Mouse (Mus musculus) liver, embryonic 11.5 days (tissue): ENCODE measurements around the gene Ice2. TPM values are rescaled to one million over a fixed set of nuclear protein-coding genes. Genes with fewer than 3 reads are reported as not detected.

Experiments
- ATAC-seq: fragments of 200-750 bp; cut with Nextera tagmentation; replicated peaks from 2 replicates; pipeline ENCODE4 v1.8.0; 2017; ENCODE audit warnings: moderate number of reproducible peaks, mild to moderate bottlenecking, moderate TSS enrichment, moderate library complexity; ENCODE audit not compliant: low FRiP score
- DNase-seq: peaks from one replicate; pipeline ENCODE4 v3.0.0-alpha.2; 2017; ENCODE audit warnings: low spot score
- H3K27ac ChIP-seq: fragments of 300-500 bp; sonication (generic); 2 replicates; pipeline ENCODE4 v1.5.1; 2014; ENCODE audit warnings: mild to moderate bottlenecking, low read depth, low read length, control low read depth
- H3K27me3 ChIP-seq: fragments of 300-500 bp; sonication (generic); replicated peaks from 2 replicates; pipeline ENCODE4 v1.6.1; 2014; ENCODE audit warnings: low read length, mixed read lengths; ENCODE audit not compliant: control insufficient read depth, insufficient read depth
- H3K36me3 ChIP-seq: fragments of 300-500 bp; sonication (generic); 2 replicates; pipeline ENCODE4 v1.6.1; 2014; ENCODE audit warnings: mild to moderate bottlenecking, low read length, moderate library complexity, mixed read lengths; ENCODE audit not compliant: control insufficient read depth, insufficient read depth
- H3K4me1 ChIP-seq: fragments of 300-500 bp; sonication (generic); replicated peaks from 2 replicates; pipeline ENCODE4 v1.6.1; 2014; ENCODE audit warnings: low read length, mixed read lengths; ENCODE audit not compliant: control insufficient read depth, insufficient read depth
- H3K4me2 ChIP-seq: fragments of 300-500 bp; sonication (generic); 2 replicates; pipeline ENCODE4 v1.6.1; 2014; ENCODE audit warnings: mild to moderate bottlenecking, control low read depth, moderate library complexity
- H3K4me3 ChIP-seq: fragments of 300-500 bp; sonication (generic); 2 replicates; pipeline ENCODE4 v1.5.1; 2014; ENCODE audit warnings: low read depth, low read length, control low read depth
- H3K9ac ChIP-seq: fragments of 300-500 bp; sonication (generic); 2 replicates; pipeline ENCODE4 v1.6.1; 2014; ENCODE audit warnings: low read depth, low read length, control low read depth
- H3K9me3 ChIP-seq: fragments of 300-500 bp; sonication (generic); 2 replicates; pipeline ENCODE4 v1.6.1; 2016; ENCODE audit warnings: low read length, inconsistent platforms, mixed read lengths; ENCODE audit not compliant: control insufficient read depth
- WGBS: fragments of 180-500 bp; shearing (Covaris S2); extraction: QIAGEN DNeasy Blood & Tissue Kit; methylation state at CpG from one replicate; pipeline ENCODE4 v1.1.7; 2014; 5-methylcytosine and 5-hydroxymethylcytosine counted together
- polyA plus RNA-seq: library from polyadenylated mRNA; unstranded; fragments of >200 nt; fragmentation: Nextera tagmentation; extraction: Ambion mirVana; gene quantifications from 2 replicates; pipeline ENCODE4 v1.2.1, GENCODE M21; 2014

Ice2 gene
- polyA plus RNA-seq, 1 experiment from 2014 or later, result 23.1 TPM

- Histone ChIP-seq H3K27ac (no peak overlapping the region), H3K9ac (no peak overlapping the region), H3K4me1 (peaks cover 30% of the 10 kb centered on the region), H3K4me2 (no peak overlapping the region), H3K4me3 (no peak overlapping the region), H3K36me3 (no peaks in the 10 kb centered on the region), H3K27me3 (peaks cover 8% of the 10 kb centered on the region; the same call in 1 of the 2 replicates), H3K9me3 (no peaks in the 10 kb centered on the region)
- 0 out of 2 replicates have a peak, but pooled peaks have one; percentile 30 for ATAC-seq
- 45% methylated on average over 2 of the region's 2 CpGs for WGBS
- no peak for DNase-seq
Measured at GRCm38 (mm10) chr9:69458982-69459381, 61.3 kb downstream of the Ice2 start.

- WGBS, result 86% methylated on average over 7 of the region's 7 CpGs
- H3K4me1 ChIP-seq, result peaks cover 26% of the 10 kb centered on the region
- H3K4me2 ChIP-seq, result no peak overlapping the region
- no peak overlapping the region for H3K4me3 ChIP-seq
- no peak for ATAC-seq
- peaks cover 7% of the 10 kb centered on the region; the same call in 1 of the 2 replicates for H3K27me3 ChIP-seq
- no peak overlapping the region for H3K27ac ChIP-seq
- H3K9me3 ChIP-seq, result no peaks in the 10 kb centered on the region
- H3K36me3 ChIP-seq, result no peaks in the 10 kb centered on the region
- DNase-seq, result no peak
- H3K9ac ChIP-seq, result no peak overlapping the region
Measured at GRCm38 (mm10) chr9:69459876-69460275, 62.2 kb downstream of the Ice2 start.

GRCm38 (mm10) chr9:69463046-69463445 is 65.3 kb downstream of the Ice2 start:
- no peak overlapping the region for H3K4me3 ChIP-seq
- H3K9ac ChIP-seq, result no peak overlapping the region
- no peaks in the 10 kb centered on the region for H3K36me3 ChIP-seq
- H3K9me3 ChIP-seq, result no peaks in the 10 kb centered on the region
- no peak for DNase-seq
- H3K4me2 ChIP-seq, result no peak overlapping the region
- ATAC-seq, result no peak
- H3K4me1 ChIP-seq, result peaks cover 7% of the 10 kb centered on the region
- H3K27ac ChIP-seq, result no peak overlapping the region
- no peaks in the 10 kb centered on the region for H3K27me3 ChIP-seq
- WGBS, result 48% methylated on average over 2 of the region's 2 CpGs

- DNase-seq (no peak), ATAC-seq (no peak)
- H3K27ac ChIP-seq, result no peak overlapping the region
- H3K36me3 ChIP-seq, result no peaks in the 10 kb centered on the region
- peaks cover 3% of the 10 kb centered on the region; the same call in 1 of the 2 replicates for H3K4me1 ChIP-seq
- 81% methylated on average over 6 of the region's 6 CpGs for WGBS
- H3K27me3 ChIP-seq, result no peaks in the 10 kb centered on the region
- no peak overlapping the region for H3K4me3 ChIP-seq
- no peak overlapping the region for H3K9ac ChIP-seq
- no peak overlapping the region for H3K4me2 ChIP-seq
- no peaks in the 10 kb centered on the region for H3K9me3 ChIP-seq
Measured at GRCm38 (mm10) chr9:69464109-69464756, 66.5 kb downstream of the Ice2 start.

GRCm38 (mm10) chr9:69466098-69466497 is 68.4 kb downstream of the Ice2 start:
- WGBS, result 69% methylated on average over 4 of the region's 4 CpGs
- H3K4me3 ChIP-seq, result no peak overlapping the region
- H3K9me3 ChIP-seq, result no peaks in the 10 kb centered on the region
- no peaks in the 10 kb centered on the region for H3K36me3 ChIP-seq
- H3K4me2 ChIP-seq, result no peak overlapping the region
- no peak overlapping the region for H3K27ac ChIP-seq
- no peak overlapping the region for H3K9ac ChIP-seq
- peaks cover 3% of the 10 kb centered on the region; the same call in 1 of the 2 replicates for H3K4me1 ChIP-seq
- no peak for DNase-seq
- H3K27me3 ChIP-seq, result no peaks in the 10 kb centered on the region
- ATAC-seq, result 0 out of 2 replicates have a peak, but pooled peaks have one; percentile 36

GRCm38 (mm10) chr9:69467310-69467939 is 69.7 kb downstream of the Ice2 start:
- no peaks in the 10 kb centered on the region for H3K36me3 ChIP-seq
- no peaks in the 10 kb centered on the region for H3K9me3 ChIP-seq
- 75% methylated on average over 10 of the region's 10 CpGs for WGBS
- H3K4me2 ChIP-seq, result no peak overlapping the region
- ATAC-seq, result no peak
- H3K27ac ChIP-seq, result no peak overlapping the region
- peaks cover 3% of the 10 kb centered on the region; the same call in 1 of the 2 replicates for H3K4me1 ChIP-seq
- DNase-seq, result no peak
- H3K9ac ChIP-seq, result no peak overlapping the region
- H3K27me3 ChIP-seq, result no peaks in the 10 kb centered on the region
- H3K4me3 ChIP-seq, result no peak overlapping the region

DNA sequence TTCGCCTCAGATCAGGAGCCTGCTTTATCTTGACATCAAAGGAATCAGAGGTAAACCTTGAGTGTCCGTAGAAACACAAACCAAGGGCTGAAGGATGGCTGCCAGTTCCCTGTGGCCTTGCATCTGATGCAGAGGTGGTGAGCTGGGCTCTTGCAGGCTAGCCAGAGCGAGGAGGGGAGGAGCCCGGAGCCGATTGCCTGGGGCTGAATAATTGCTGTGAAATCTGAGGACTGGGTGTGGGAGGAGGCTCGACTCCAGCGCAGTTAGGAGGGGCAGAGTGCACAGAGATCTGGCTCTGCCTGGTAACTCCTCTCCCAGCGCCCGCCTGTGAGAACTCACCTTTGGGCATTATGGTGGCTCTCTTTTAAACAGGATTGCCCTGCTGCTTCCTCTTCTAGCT is 71.3 kb downstream of the Ice2 start:
- Histone ChIP-seq H3K4me3 (no peak overlapping the region), H3K27ac (no peak overlapping the region), H3K9me3 (no peaks in the 10 kb centered on the region), H3K4me1 (peaks cover 3% of the 10 kb centered on the region; the same call in 1 of the 2 replicates), H3K36me3 (no peaks in the 10 kb centered on the region), H3K4me2 (no peak overlapping the region), H3K27me3 (no peaks in the 10 kb centered on the region), H3K9ac (no peak overlapping the region)
- no peak for DNase-seq
- peak; percentile 43; the same call in 1 of the 2 replicates for ATAC-seq
- 42% methylated on average over 9 of the region's 9 CpGs for WGBS

DNA sequence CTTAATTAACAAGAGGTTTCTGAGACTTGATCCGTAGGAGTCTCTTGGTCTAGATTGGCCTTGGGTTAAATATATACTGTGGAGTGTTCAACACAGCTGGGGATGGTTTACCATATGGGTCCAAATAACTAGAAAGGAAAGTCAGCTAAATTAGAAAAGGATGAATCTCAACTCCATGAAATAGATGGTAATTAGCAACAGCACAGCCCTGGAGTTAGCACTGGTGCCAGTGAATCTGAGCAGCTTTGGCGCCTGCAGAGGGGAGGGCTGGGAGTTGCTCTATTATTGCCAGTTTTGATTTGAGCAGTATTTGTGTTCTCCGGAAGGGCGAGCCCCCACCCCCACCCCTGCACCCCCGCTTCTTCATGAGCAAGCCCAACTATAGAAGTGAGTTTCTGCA is 72.7 kb downstream of the Ice2 start:
- no peaks in the 10 kb centered on the region for H3K27me3 ChIP-seq
- no peaks in the 10 kb centered on the region for H3K36me3 ChIP-seq
- no peak overlapping the region for H3K9ac ChIP-seq
- WGBS, result 73% methylated on average over 5 of the region's 5 CpGs
- no peak overlapping the region for H3K4me2 ChIP-seq
- H3K27ac ChIP-seq, result no peak overlapping the region
- H3K4me3 ChIP-seq, result no peak overlapping the region
- H3K9me3 ChIP-seq, result no peaks in the 10 kb centered on the region
- no peak for DNase-seq
- H3K4me1 ChIP-seq, result peaks cover 3% of the 10 kb centered on the region; the same call in 1 of the 2 replicates
- no peak for ATAC-seq

DNA sequence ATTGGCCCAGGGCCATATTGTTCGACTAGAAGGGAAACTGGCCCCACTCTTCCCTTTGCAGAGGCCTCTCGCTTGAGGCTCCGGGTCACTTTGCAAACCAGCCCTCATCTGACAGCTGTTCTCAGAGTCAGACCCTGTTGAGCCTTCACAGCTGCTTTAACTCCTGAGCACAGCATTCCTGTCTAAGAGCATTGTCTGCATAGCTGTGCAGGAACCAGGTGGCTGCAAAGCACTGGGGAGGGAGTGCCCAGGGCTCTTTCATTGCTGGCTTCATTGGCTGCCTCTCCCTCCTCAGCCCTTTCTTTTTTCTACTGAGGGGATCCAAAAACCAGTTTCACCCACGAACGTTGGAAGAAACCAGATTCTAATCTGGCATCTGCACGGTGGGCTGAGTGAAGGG is 73.2 kb downstream of the Ice2 start:
- Histone ChIP-seq H3K36me3 (no peaks in the 10 kb centered on the region), H3K9me3 (no peaks in the 10 kb centered on the region), H3K4me3 (no peak overlapping the region), H3K4me1 (peaks cover 3% of the 10 kb centered on the region; the same call in 1 of the 2 replicates), H3K27me3 (no peaks in the 10 kb centered on the region), H3K9ac (no peak overlapping the region), H3K27ac (no peak overlapping the region), H3K4me2 (no peak overlapping the region)
- ATAC-seq (no peak), DNase-seq (no peak)
- WGBS, result 32% methylated on average over 6 of the region's 6 CpGs
